In genomic region chr10:34096418-34096883, GRCm38 (mm10) we compare ENCODE assay signal across 7 mouse cellular contexts. TPM values are rescaled to one million over a fixed set of nuclear protein-coding genes. Genes with fewer than 3 reads are reported as not detected.
A peak's percentile ranks its signal among the peaks of the same experiment; 100 is the strongest.
DNase-seq lines count a peak whose midpoint lies in the region; TF ChIP-seq lines count a peak whose summit lies in the region.

Calhm5 (minus strand) TSS chr10:34096519.

- intact Hi-C loops in left cerebral cortex, adult 2 months (cut with DNase I) = loop anchor here (1.0 to 2.0 kb wide), 2 partner anchors 60 to 186 kb away; partner anchors contain the start of gene Tspyl1

- peak within 1 kb of the TSS; percentile 77 for H3K27ac ChIP-seq in left cerebral cortex, adult 2 months

- peak within 1 kb of the TSS; percentile 45 for H3K4me3 ChIP-seq in left cerebral cortex, adult 2 months

- peak; percentile 64 for TF ChIP-seq CTCF in left cerebral cortex, adult 2 months (IDR thresholded peaks at IDR 0.05)

- DNase-seq in R1 (ENCODE audit: low read depth, low spot score) = peak; percentile 79
- DNase-seq in cerebellum, adult 9-11 months = peak; percentile 8
- DNase-seq in gastrocnemius, adult 8-10 months (ENCODE audit: low spot score in 2 of 2) = peak; percentile 12 to 21
- peak; percentile 30 for DNase-seq in induced T-regulatory cell, adult 2 months (ENCODE audit: low read depth)
- peak; percentile 18 to 39 for DNase-seq in left cerebral cortex, adult 2 months (ENCODE audit: extremely low spot score in 1 of 2, low spot score in 2 of 2)
- DNase-seq in lung, postnatal 4 days = peak; percentile 61 to 67
- DNase-seq in right cerebral cortex, postnatal 25 days = peak; percentile 37

RNA-seq across cellular contexts. Expression of gene Calhm5, which starts in this region (rescaled TPM):
- total RNA-seq in gastrocnemius, adult 8-10 months (2022) = under 1 TPM; 0.17 to 0.67 (median 0.40) TPM
- total RNA-seq in left cerebral cortex, adult 2 months (2021) = 1 to 10 TPM; 2.7 to 3.2 TPM

Comparison
In these comparisons a context has a peak if more than half of its experiments do, and no peak if none do; other contexts are left out.
1. Peak in every context shown above with its lines: DNase-seq, H3K4me3 ChIP-seq and H3K27ac ChIP-seq.
2. Peak in DNase-seq in gastrocnemius, adult 8-10 months; RNA of the gene not detected or under 1 TPM.
3. DNase-seq: peak in every context shown above with its lines; median percentile 79 in R1; 64 in lung, postnatal 4 days; 37 in right cerebral cortex, postnatal 25 days; 30 in induced T-regulatory cell, adult 2 months; 28 in left cerebral cortex, adult 2 months; 16 in gastrocnemius, adult 8-10 months; 8 in cerebellum, adult 9-11 months.